Mouse (Mus musculus) small intestine, adult 2 months (tissue): ENCODE results near the gene Opa1.

Source experiments
- CTCF ChIP-seq: fragments of 200-500 bp; IDR thresholded peaks from 2 replicates; pipeline ENCODE4 v1.5.1; 2012; ENCODE audit warnings: low read depth, mild to moderate bottlenecking, control low read depth, inconsistent platforms, low read length, moderate library complexity, mixed read lengths; ENCODE audit not compliant: insufficient replicate concordance, insufficient read length; ENCODE audit errors: extremely low read depth
- POLR2A ChIP-seq: fragments of 200-500 bp; IDR thresholded peaks from 2 replicates; pipeline ENCODE4 v1.6.1; 2012; ENCODE audit warnings: low read depth, mild to moderate bottlenecking, control low read depth, inconsistent platforms, low read length, moderate library complexity

DNA sequence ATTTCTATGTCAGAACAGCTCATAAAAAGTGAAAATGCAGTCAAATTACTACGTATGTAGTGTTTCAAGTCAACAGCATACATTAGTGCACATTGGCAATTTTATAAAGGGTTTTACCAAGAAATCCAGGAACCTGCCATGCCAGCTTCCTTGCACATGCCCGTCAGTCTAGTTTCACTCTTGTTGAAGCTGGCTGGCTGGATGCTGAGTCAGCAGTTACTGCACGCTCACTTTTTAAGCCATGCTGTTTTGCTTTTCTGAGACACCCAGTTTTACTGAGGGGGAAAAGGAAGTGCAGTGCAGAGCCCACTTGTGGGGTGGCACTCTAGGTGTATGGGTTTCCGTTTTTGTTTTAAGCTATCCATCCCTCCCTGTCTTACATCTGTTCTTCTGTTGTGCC is 18.0 kb downstream of the Opa1 start:
- TF ChIP-seq CTCF (no peak), POLR2A (no peak)
